Mouse (Mus musculus) MEL (cell line): ENCODE results near the gene Med13.

Experiments
- BHLHE40 ChIP-seq: IDR thresholded peaks from 2 replicates; pipeline ENCODE4 v1.6.1; 2012; ENCODE audit warnings: low read depth, mild to moderate bottlenecking, inconsistent platforms, low read length, improper control_type of control experiment, borderline replicate concordance
- CTCF ChIP-seq, 3 experiments: IDR thresholded peaks in 2 of 3; conservative IDR thresholded peaks in 1 of 3; 2 replicates each; pipeline ENCODE4 v1.5.1; 2011 to 2012; ENCODE audit warnings: low read length in 3 of 3, low read depth in 2 of 3, mild to moderate bottlenecking in 2 of 3, improper control_type of control experiment in 1 of 3, inconsistent platforms in 1 of 3, mixed read lengths in 1 of 3, moderate library complexity in 1 of 3; ENCODE audit not compliant: control insufficient read depth in 1 of 3, insufficient read depth in 1 of 3, poor library complexity in 1 of 3, severe bottlenecking in 1 of 3
- E2F4 ChIP-seq: IDR thresholded peaks from 2 replicates; pipeline ENCODE4 v1.6.1; 2011; ENCODE audit warnings: low read depth, low read length, improper control_type of control experiment, borderline replicate concordance
- EP300 ChIP-seq, 2 experiments: IDR thresholded peaks; 2 replicates each; pipeline ENCODE4 v1.6.1; 2011; ENCODE audit warnings: improper control_type of control experiment in 2 of 2, low read length in 2 of 2, low read depth in 1 of 2, mild to moderate bottlenecking in 1 of 2
- ETS1 ChIP-seq: IDR thresholded peaks from 2 replicates; pipeline ENCODE4 v1.6.1; 2012; ENCODE audit warnings: low read depth, mild to moderate bottlenecking, inconsistent platforms, low read length, improper control_type of control experiment, moderate library complexity
- GATA1 ChIP-seq: IDR thresholded peaks from 2 replicates; pipeline ENCODE4 v1.6.1; 2011; ENCODE audit warnings: low read depth, low read length, improper control_type of control experiment
- JUND ChIP-seq: IDR thresholded peaks from 2 replicates; pipeline ENCODE4 v1.6.1; 2011; ENCODE audit warnings: low read depth, mild to moderate bottlenecking, improper control_type of control experiment, low read length
- MAZ ChIP-seq: IDR thresholded peaks from 2 replicates; pipeline ENCODE4 v1.6.1; 2012; ENCODE audit warnings: low read depth, mild to moderate bottlenecking, inconsistent platforms, low read length, improper control_type of control experiment
- MXI1 ChIP-seq: IDR thresholded peaks from 2 replicates; pipeline ENCODE4 v1.6.1; 2011; ENCODE audit warnings: mild to moderate bottlenecking, low read depth, low read length, improper control_type of control experiment
- NELFE ChIP-seq: IDR thresholded peaks from 2 replicates; pipeline ENCODE4 v1.6.1; 2011; ENCODE audit warnings: low read depth, low read length, improper control_type of control experiment
- POLR2A ChIP-seq, 2 experiments: IDR thresholded peaks; 2 replicates each; pipeline ENCODE4 v1.6.1; 2011 to 2012; ENCODE audit warnings: low read length in 2 of 2, mild to moderate bottlenecking in 2 of 2, control low read depth in 1 of 2, improper control_type of control experiment in 1 of 2, low read depth in 1 of 2, moderate library complexity in 1 of 2; ENCODE audit not compliant: control insufficient read depth in 1 of 2, insufficient read depth in 1 of 2, poor library complexity in 1 of 2
- TAL1 ChIP-seq: IDR thresholded peaks from 2 replicates; pipeline ENCODE4 v1.6.1; 2012; ENCODE audit warnings: mild to moderate bottlenecking, inconsistent platforms, low read length, moderate library complexity, mixed read lengths

DNA sequence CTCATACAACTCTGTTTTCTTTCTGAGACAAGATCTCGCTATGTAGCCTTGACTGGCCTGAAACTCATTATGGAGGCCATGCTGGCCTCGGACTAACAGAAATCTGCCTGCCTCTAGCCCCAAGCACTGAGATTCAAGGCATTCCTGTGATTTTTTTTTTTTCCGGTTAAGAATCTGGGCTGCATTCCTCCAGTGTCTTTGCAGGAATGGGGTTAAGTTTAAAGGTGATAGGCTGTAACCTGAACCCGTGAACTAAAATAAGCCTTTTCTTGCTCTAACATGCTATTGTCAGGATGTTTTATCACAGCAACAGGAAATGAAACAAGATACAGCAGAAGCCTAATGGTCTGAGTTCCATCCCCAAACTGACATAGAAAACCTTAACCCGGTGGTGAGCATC is 11.6 kb upstream of the Med13 start:
- TF ChIP-seq JUND (no peak), E2F4 (no peak), CTCF (IDR thresholded peaks at IDR 0.05 in 2 of 3, conservative IDR thresholded peaks at IDR 0.05 in 1 of 3; ENCODE audit: control insufficient read depth in 1 of 3, insufficient read depth in 1 of 3, low read depth in 2 of 3, low read length in 3 of 3, poor library complexity in 1 of 3, severe bottlenecking in 1 of 3) (no peak), TAL1 (no peak), NELFE (no peak), GATA1 (no peak), ETS1 (no peak), MXI1 (no peak), MAZ (no peak), BHLHE40 (no peak), EP300 (IDR thresholded peaks at IDR 0.05; ENCODE audit: low read depth in 1 of 2, low read length in 2 of 2) (no peak), POLR2A (IDR thresholded peaks at IDR 0.05; ENCODE audit: control insufficient read depth in 1 of 2, insufficient read depth in 1 of 2, low read depth in 1 of 2, low read length in 2 of 2, poor library complexity in 1 of 2) (no peak)
